Mouse (Mus musculus) CH12.LX (cell line): ENCODE results near the gene Dnal1. TPM values are rescaled to one million over a fixed set of nuclear protein-coding genes. Genes with fewer than 3 reads are reported as not detected.

ENCODE experiments used
- polyA plus RNA-seq: library from polyadenylated mRNA; unstranded; fragments of >175 nt; gene quantifications from 2 replicates; pipeline ENCODE4 v1.2.1, GENCODE M21; 2012; ENCODE audit warnings: low read depth; ENCODE audit not compliant: insufficient read length
- total RNA-seq, 2 experiments: library from RNA; depleted of rRNA; stranded (reverse); fragments of 300-350 nt in 1 of 2; fragments of >200 nt in 1 of 2; gene quantifications; 2 replicates each; pipeline ENCODE4 v1.2.3; 2012 to 2014

Gene Dnal1
- total and polyA plus RNA-seq, 3 experiments, result 1.6 to 2.1 (median 1.7) TPM

Other genes starting within 250 kb of the Dnal1 start
- gene Numb, start 192.4 kb upstream of the Dnal1 start, total RNA-seq (2012; rRNA removed), result 5.7 and 6.2 TPM in 2 replicates
- 5.0 and 5.3 TPM in 2 replicates for gene Numb, start 192.4 kb upstream of the Dnal1 start, total RNA-seq (2014; rRNA removed)
- gene Numb, start 192.4 kb upstream of the Dnal1 start, polyA plus RNA-seq, result 5.7 and 6.9 TPM in 2 replicates
- 31.9 and 41.5 TPM in 2 replicates for gene Riox1, start 163.8 kb upstream of the Dnal1 start, total RNA-seq (2012; rRNA removed)
- gene Riox1, start 163.8 kb upstream of the Dnal1 start, total RNA-seq (2014; rRNA removed), result 27.4 and 29.5 TPM in 2 replicates
- gene Riox1, start 163.8 kb upstream of the Dnal1 start, polyA plus RNA-seq, result 33.5 and 34.3 TPM in 2 replicates
- gene Heatr4, start 129.5 kb upstream of the Dnal1 start, total RNA-seq (2012; rRNA removed), result not detected in 2 replicates
- gene Heatr4, start 129.5 kb upstream of the Dnal1 start, total RNA-seq (2014; rRNA removed), result not detected in 2 replicates
- gene Heatr4, start 129.5 kb upstream of the Dnal1 start, polyA plus RNA-seq, result 0.08 TPM in 1 of 2 replicates, not detected in the other
- gene Acot2, start 126.5 kb upstream of the Dnal1 start, total RNA-seq (2012; rRNA removed), result 10.2 and 13.2 TPM in 2 replicates
- gene Acot2, start 126.5 kb upstream of the Dnal1 start, total RNA-seq (2014; rRNA removed), result 9.7 and 9.8 TPM in 2 replicates
- 6.6 and 7.2 TPM in 2 replicates for gene Acot2, start 126.5 kb upstream of the Dnal1 start, polyA plus RNA-seq
- 0.42 TPM in 1 of 2 replicates, not detected in the other for gene Acot1, start 104.9 kb upstream of the Dnal1 start, total RNA-seq (2012; rRNA removed)
- gene Acot1, start 104.9 kb upstream of the Dnal1 start, total RNA-seq (2014; rRNA removed), result not detected in 2 replicates
- not detected in 2 replicates for gene Acot1, start 104.9 kb upstream of the Dnal1 start, polyA plus RNA-seq
- not detected in 2 replicates for gene Acot4, start 76.0 kb upstream of the Dnal1 start, total RNA-seq (2012; rRNA removed)
- not detected in 2 replicates for gene Acot4, start 76.0 kb upstream of the Dnal1 start, total RNA-seq (2014; rRNA removed)
- not detected in 2 replicates for gene Acot4, start 76.0 kb upstream of the Dnal1 start, polyA plus RNA-seq
- not detected in 2 replicates for gene Gm49366, start 75.4 kb upstream of the Dnal1 start, total RNA-seq (2012; rRNA removed)
- not detected in 2 replicates for gene Gm49366, start 75.4 kb upstream of the Dnal1 start, total RNA-seq (2014; rRNA removed)
- gene Gm49366, start 75.4 kb upstream of the Dnal1 start, polyA plus RNA-seq, result not detected in 2 replicates
- gene Acot3, start 62.2 kb upstream of the Dnal1 start, total RNA-seq (2012; rRNA removed), result not detected in 2 replicates
- not detected in 2 replicates for gene Acot3, start 62.2 kb upstream of the Dnal1 start, total RNA-seq (2014; rRNA removed)
- gene Acot3, start 62.2 kb upstream of the Dnal1 start, polyA plus RNA-seq, result not detected in 2 replicates
- gene Acot5, start 45.0 kb upstream of the Dnal1 start, total RNA-seq (2012; rRNA removed), result not detected in 2 replicates
- not detected in 2 replicates for gene Acot5, start 45.0 kb upstream of the Dnal1 start, total RNA-seq (2014; rRNA removed)
- not detected in 2 replicates for gene Acot5, start 45.0 kb upstream of the Dnal1 start, polyA plus RNA-seq
- 0.04 TPM in 1 of 2 replicates, not detected in the other for gene Acot6, start 13.7 kb upstream of the Dnal1 start, total RNA-seq (2012; rRNA removed)
- gene Acot6, start 13.7 kb upstream of the Dnal1 start, total RNA-seq (2014; rRNA removed), result 0.08 and 0.11 TPM in 2 replicates
- not detected in 2 replicates for gene Acot6, start 13.7 kb upstream of the Dnal1 start, polyA plus RNA-seq
- gene Pnma1, start 34.1 kb downstream of the Dnal1 start, total RNA-seq (2012; rRNA removed), result 0.13 and 0.21 TPM in 2 replicates
- gene Pnma1, start 34.1 kb downstream of the Dnal1 start, total RNA-seq (2014; rRNA removed), result not detected in 2 replicates
- 0.30 TPM in 2 replicates for gene Pnma1, start 34.1 kb downstream of the Dnal1 start, polyA plus RNA-seq
- 5.6 TPM in 2 replicates for gene Elmsan1, start 104.5 kb downstream of the Dnal1 start, total RNA-seq (2012; rRNA removed)
- gene Elmsan1, start 104.5 kb downstream of the Dnal1 start, total RNA-seq (2014; rRNA removed), result 2.0 and 2.2 TPM in 2 replicates
- gene Elmsan1, start 104.5 kb downstream of the Dnal1 start, polyA plus RNA-seq, result 12.4 and 14.3 TPM in 2 replicates
- gene Ptgr2, start 170.9 kb downstream of the Dnal1 start, total RNA-seq (2012; rRNA removed), result 47.1 and 47.8 TPM in 2 replicates
- gene Ptgr2, start 170.9 kb downstream of the Dnal1 start, total RNA-seq (2014; rRNA removed), result 46.0 and 46.6 TPM in 2 replicates
- 47.1 and 51.3 TPM in 2 replicates for gene Ptgr2, start 170.9 kb downstream of the Dnal1 start, polyA plus RNA-seq
- 33.5 and 42.8 TPM in 2 replicates for gene Zfp410, start 202.5 kb downstream of the Dnal1 start, total RNA-seq (2012; rRNA removed)
- gene Zfp410, start 202.5 kb downstream of the Dnal1 start, total RNA-seq (2014; rRNA removed), result 53.7 and 57.4 TPM in 2 replicates
- 42.4 and 42.9 TPM in 2 replicates for gene Zfp410, start 202.5 kb downstream of the Dnal1 start, polyA plus RNA-seq
- 35.0 and 37.8 TPM in 2 replicates for gene Coq6, start 247.3 kb downstream of the Dnal1 start, total RNA-seq (2012; rRNA removed)
- gene Coq6, start 247.3 kb downstream of the Dnal1 start, total RNA-seq (2014; rRNA removed), result 31.9 and 37.9 TPM in 2 replicates
- 23.6 and 35.5 TPM in 2 replicates for gene Coq6, start 247.3 kb downstream of the Dnal1 start, polyA plus RNA-seq
- 0.98 and 1.0 TPM in 2 replicates for gene Fam161b, start 247.5 kb downstream of the Dnal1 start, total RNA-seq (2012; rRNA removed)
- 0.38 and 0.87 TPM in 2 replicates for gene Fam161b, start 247.5 kb downstream of the Dnal1 start, total RNA-seq (2014; rRNA removed)
- gene Fam161b, start 247.5 kb downstream of the Dnal1 start, polyA plus RNA-seq, result 0.80 and 1.00 TPM in 2 replicates